ENCODE assay signal across 17 mouse cellular contexts in genomic region chr13:62877247-62877646, GRCm38 (mm10). TPM values are rescaled to one million over a fixed set of nuclear protein-coding genes. Genes with fewer than 3 reads are reported as not detected.
DNase-seq lines count a peak whose midpoint lies in the region; ATAC-seq lines count a peak whose summit lies in the region.
"Had no signal": no experiment of that assay in that cellular context is flagged by ENCODE, and none has a peak within 500 bp of the region (broad histone marks: within the 10 kb centered on the region; RNA-seq: fewer than 3 reads in every experiment).

No protein-coding gene starts in this region.

- H3K9me3 ChIP-seq in heart, embryonic 14.5 days (ENCODE audit: control insufficient read depth, low read length) = no peaks in the 10 kb centered on the region
- H3K9me3 ChIP-seq in lung, embryonic 16.5 days (ENCODE audit: control insufficient read depth, low read length) = no peaks in the 10 kb centered on the region
- no peaks in the 10 kb centered on the region for H3K9me3 ChIP-seq in kidney, embryonic 15.5 days (replicated peaks)
- H3K9me3 ChIP-seq: hindbrain, embryonic 12.5 days; neural tube, embryonic 15.5 days had no signal

- H3K4me3 ChIP-seq in heart, embryonic 14.5 days (ENCODE audit: control insufficient read depth in 1 of 2, insufficient read depth in 1 of 2, low read depth in 1 of 2, low read length in 2 of 2) = no peak overlapping the region
- H3K4me3 ChIP-seq in lung, embryonic 16.5 days (ENCODE audit: low read length) = no peak overlapping the region
- 0 out of 2 replicates have a peak overlapping the region, but pooled peaks have one; percentile 7 for H3K4me3 ChIP-seq in kidney, embryonic 15.5 days (replicated peaks)
- H3K4me3 ChIP-seq: hindbrain, embryonic 12.5 days; neural tube, embryonic 15.5 days had no signal

- WGBS in heart, embryonic 14.5 days = 9% methylated on average over 5 of the region's 5 CpGs
- 7% methylated on average over 5 of the region's 5 CpGs for WGBS in lung, embryonic 16.5 days
- 13% methylated on average over 5 of the region's 5 CpGs for WGBS in kidney, embryonic 15.5 days

- DNase-seq in heart, postnatal 4 days = no peak
- DNase-seq in lung, postnatal 14 days = no peak
- DNase-seq in lung, postnatal 36 days = peak; percentile 56
- DNase-seq in yolk sac, embryonic 10.5 days (ENCODE audit: low spot score) = no peak
- DNase-seq: cerebellum, adult 18-20 months; right cerebral cortex, adult 18-20 months; thymus, postnatal 14 days had no signal

- ATAC-seq in heart, embryonic 14.5 days (ENCODE audit: insufficient number of reproducible peaks, insufficient read depth, low FRiP score, low read depth) = no peak
- ATAC-seq in lung, embryonic 16.5 days (ENCODE audit: low read depth) = peak; percentile 58; the same call in 1 of the 2 replicates
- peak; percentile 66; the same call in 1 of the 2 replicates for ATAC-seq in kidney, embryonic 15.5 days (replicated peaks; ENCODE audit: low FRiP score)
- ATAC-seq in megakaryocyte progenitor cell, adult 5-6 weeks (replicated peaks; ENCODE audit: poor library complexity) = no peak

- no peaks in the 10 kb centered on the region for H3K27me3 ChIP-seq in heart, embryonic 14.5 days (ENCODE audit: control insufficient read depth, insufficient read depth, low read length)
- H3K27me3 ChIP-seq in lung, embryonic 16.5 days (ENCODE audit: control insufficient read depth, insufficient read depth, low read depth, low read length) = no peaks in the 10 kb centered on the region
- no peaks in the 10 kb centered on the region for H3K27me3 ChIP-seq in kidney, embryonic 15.5 days
- H3K27me3 ChIP-seq: hindbrain, embryonic 12.5 days; neural tube, embryonic 15.5 days had no signal

- no peak overlapping the region for H3K27ac ChIP-seq in heart, embryonic 14.5 days (replicated peaks in 1 of 2; ENCODE audit: control insufficient read depth in 1 of 2, insufficient read depth in 1 of 2, low read depth in 2 of 2, low read length in 2 of 2)
- H3K27ac ChIP-seq in lung, embryonic 16.5 days (ENCODE audit: low read length) = no peak overlapping the region
- H3K27ac ChIP-seq in kidney, embryonic 15.5 days = no peak overlapping the region
- H3K27ac ChIP-seq: hindbrain, embryonic 12.5 days; neural tube, embryonic 15.5 days had no signal

- 0 out of 2 replicates have a peak overlapping the region, but pooled peaks have one; percentile 11 for H3K4me2 ChIP-seq in heart, embryonic 14.5 days (ENCODE audit: low read length)
- no peak overlapping the region for H3K4me2 ChIP-seq in lung, embryonic 16.5 days (ENCODE audit: low read depth, low read length)
- peak overlapping the region; percentile 12; the same call in 1 of the 2 replicates for H3K4me2 ChIP-seq in kidney, embryonic 15.5 days
- H3K4me2 ChIP-seq: hindbrain, embryonic 12.5 days; neural tube, embryonic 15.5 days had no signal

- peaks cover 0 to 3% of the 10 kb centered on the region in 2 experiments; a peak in 1 of 4 replicates for H3K4me1 ChIP-seq in heart, embryonic 14.5 days (ENCODE audit: control insufficient read depth in 2 of 2, insufficient read depth in 2 of 2, low read length in 2 of 2)
- no peaks in the 10 kb centered on the region for H3K4me1 ChIP-seq in lung, embryonic 16.5 days (replicated peaks; ENCODE audit: control insufficient read depth, insufficient read depth, low read length)
- H3K4me1 ChIP-seq in kidney, embryonic 15.5 days = peaks cover 7% of the 10 kb centered on the region; the same call in 1 of the 2 replicates
- H3K4me1 ChIP-seq: neural tube, embryonic 15.5 days had no signal

- H3K36me3 ChIP-seq in heart, embryonic 14.5 days (ENCODE audit: control insufficient read depth, insufficient read depth, low read length) = no peaks in the 10 kb centered on the region
- H3K36me3 ChIP-seq in lung, embryonic 16.5 days (ENCODE audit: control insufficient read depth, insufficient read depth, low read length) = no peaks in the 10 kb centered on the region
- H3K36me3 ChIP-seq in kidney, embryonic 15.5 days = no peaks in the 10 kb centered on the region
- H3K36me3 ChIP-seq: G1E; hindbrain, embryonic 12.5 days; neural tube, embryonic 15.5 days had no signal

- H3K9ac ChIP-seq in heart, embryonic 14.5 days (ENCODE audit: low read length) = no peak overlapping the region
- H3K9ac ChIP-seq in lung, embryonic 16.5 days (ENCODE audit: low read length) = no peak overlapping the region
- no peak overlapping the region for H3K9ac ChIP-seq in kidney, embryonic 15.5 days
- H3K9ac ChIP-seq: hindbrain, embryonic 12.5 days; neural tube, embryonic 15.5 days had no signal

RNA-seq across cellular contexts. Expression of gene Fbp1, which starts 10.8 kb away (rescaled TPM):
- polyA plus RNA-seq in heart, embryonic 14.5 days (2014; fragmentation: Nextera tagmentation; extraction: Ambion mirVana) = 0.35 TPM in 1 of 2 replicates, not detected in the other
- total RNA-seq in heart, postnatal 4 days (2021) = under 1 TPM in 1 of 2 experiments, not detected in 1; 0.64 TPM
- 2.1 and 3.6 TPM in 2 replicates for polyA plus RNA-seq in lung, embryonic 16.5 days (2015; fragmentation: Nextera tagmentation; extraction: Ambion mirVana)
- 42.4 and 48.6 TPM in 2 replicates for polyA plus RNA-seq in kidney, embryonic 15.5 days (2015; fragmentation: Nextera tagmentation; extraction: Ambion mirVana)
- 10.5 and 13.8 TPM in 2 replicates for total RNA-seq in megakaryocyte progenitor cell, adult 5-6 weeks (2015)
- total RNA-seq in megakaryocyte progenitor cell, adult 5-6 weeks (2017) = 10.5 and 19.5 TPM in 2 replicates
- total RNA-seq: G1E had no signal
- polyA plus RNA-seq: C2C12, G1E had no signal

RNA-seq across cellular contexts. Expression of gene Fbp2, which starts 19.0 kb away (rescaled TPM):
- polyA plus RNA-seq in heart, embryonic 14.5 days (2014; fragmentation: Nextera tagmentation; extraction: Ambion mirVana) = 0.22 and 0.45 TPM in 2 replicates
- total RNA-seq in heart, postnatal 4 days (2021) = 10 to 100 TPM; 20.1 to 23.8 TPM
- 0.73 and 1.4 TPM in 2 replicates for polyA plus RNA-seq in lung, embryonic 16.5 days (2015; fragmentation: Nextera tagmentation; extraction: Ambion mirVana)
- 14.2 and 14.3 TPM in 2 replicates for polyA plus RNA-seq in kidney, embryonic 15.5 days (2015; fragmentation: Nextera tagmentation; extraction: Ambion mirVana)
- not detected in 2 replicates for total RNA-seq in megakaryocyte progenitor cell, adult 5-6 weeks (2015)
- total RNA-seq in megakaryocyte progenitor cell, adult 5-6 weeks (2017) = not detected in 2 replicates
- total RNA-seq: G1E; granulocyte monocyte progenitor cell, adult 5-6 weeks; monocyte, adult 5-6 weeks had no signal
- polyA plus RNA-seq: C2C12, G1E had no signal

Comparison
In these comparisons a context has a peak if more than half of its experiments do, and no peak if none do; other contexts are left out.
1. ATAC-seq: peak in lung, embryonic 16.5 days (single experiment) and kidney, embryonic 15.5 days (single experiment); none in heart, embryonic 14.5 days (single experiment) and megakaryocyte progenitor cell, adult 5-6 weeks (single experiment).